Mouse (Mus musculus): ENCODE measurements around the gene Tmem234.

The Tmem234 gene

DNA sequence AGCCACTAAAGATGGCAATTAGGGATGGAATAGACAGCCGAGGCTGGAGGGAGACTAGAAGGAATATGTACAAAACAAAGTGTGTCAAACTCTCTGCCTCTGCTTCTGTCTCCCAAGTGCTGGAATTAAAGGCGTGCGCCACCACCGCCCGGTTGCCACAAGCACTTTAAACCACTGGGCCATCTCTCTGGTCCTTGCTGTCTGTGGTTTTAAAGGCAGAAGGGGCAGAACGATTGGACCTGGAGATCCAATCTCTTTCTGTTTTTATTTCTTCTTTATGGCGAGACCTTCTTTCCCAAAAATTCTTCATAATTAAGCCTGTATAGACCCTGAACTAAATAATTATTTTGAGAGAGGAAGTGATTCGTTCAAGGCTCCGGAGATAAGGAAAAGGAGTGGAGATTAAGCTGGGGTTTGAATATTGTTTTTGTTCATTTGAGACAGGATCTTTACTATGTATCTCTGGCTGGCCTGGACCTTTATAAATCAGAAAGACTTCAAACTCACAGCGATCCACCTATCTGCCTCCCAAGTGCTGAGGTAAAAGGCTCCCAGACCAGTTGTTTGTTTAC, 72.5 kb downstream of the Tmem234 start:
- DNase-seq = no peak

Measured in kidney, adult 11 months (tissue).